Comparison of ENCODE assay signal across 8 mouse cellular contexts in genomic region chr5:34761509-34761908, GRCm38 (mm10). TPM values are rescaled to one million over a fixed set of nuclear protein-coding genes. Genes with fewer than 3 reads are reported as not detected.
A peak's percentile ranks its signal among the peaks of the same experiment; 100 is the strongest.
DNase-seq lines count a peak whose midpoint lies in the region; ATAC-seq and TF ChIP-seq lines count a peak whose summit lies in the region.

Gene Htt (plus strand): TSS chr5:34761740.

- H3K9ac ChIP-seq in hindbrain, postnatal 0 days (replicated peaks; ENCODE audit: low read length): peak within 1 kb of the TSS; percentile 81

- H3K9me3 ChIP-seq in hindbrain, postnatal 0 days (ENCODE audit: low read length): no peaks in the 10 kb centered on the region

- WGBS in hindbrain, postnatal 0 days: under 1% methylated on average over 35 of the region's 35 CpGs

- TF ChIP-seq CTCF in gastrocnemius, adult 2 months (IDR thresholded peaks at IDR 0.05): no peak
- peak; percentile 47 for TF ChIP-seq CTCF in hindbrain, postnatal 0 days (IDR thresholded peaks at IDR 0.05; ENCODE audit: low read depth)
- no peak for TF ChIP-seq CTCF in left cerebral cortex, adult 2 months (IDR thresholded peaks at IDR 0.05)

- no peaks in the 10 kb centered on the region for H3K27me3 ChIP-seq in hindbrain, postnatal 0 days (ENCODE audit: insufficient read depth, low read length)

- H3K4me1 ChIP-seq in hindbrain, postnatal 0 days (ENCODE audit: insufficient read depth, low read length): peaks cover 3% of the 10 kb centered on the region; the same call in 1 of the 2 replicates

- peak within 1 kb of the TSS; percentile 63 for H3K4me2 ChIP-seq in hindbrain, postnatal 0 days (ENCODE audit: low read depth, low read length)

- peak within 1 kb of the TSS; percentile 88 for H3K27ac ChIP-seq in gastrocnemius, adult 2 months
- peak within 1 kb of the TSS; percentile 90 for H3K27ac ChIP-seq in hindbrain, postnatal 0 days
- H3K27ac ChIP-seq in left cerebral cortex, adult 2 months: peak within 1 kb of the TSS; percentile 89

- peak; percentile 99 for DNase-seq in ZHBTc4 (ENCODE audit: low read depth, low spot score)
- peak; percentile 98 for DNase-seq in gastrocnemius, adult 2 months
- DNase-seq in hindbrain, postnatal 0 days (ENCODE audit: low spot score): peak; percentile 99
- DNase-seq in left cerebral cortex, adult 2 months (ENCODE audit: extremely low spot score in 1 of 2, low spot score in 2 of 2): peak; percentile 98
- DNase-seq in right cerebral cortex, adult 2 months (ENCODE audit: low spot score in 2 of 2): peak; percentile 97 to 98
- peak; percentile 97 for DNase-seq in urinary bladder, postnatal 14 days (ENCODE audit: low spot score)

- H3K36me3 ChIP-seq in hindbrain, postnatal 0 days (ENCODE audit: insufficient read depth, low read length): no peaks in the 10 kb centered on the region

- intact Hi-C loops in gastrocnemius, adult 2 months (cut with DNase I): loop anchor here (2.0 kb wide), 1 partner anchor 101 kb away; the partner anchor contains the start of genes Grk4 and Nop14
- intact Hi-C loops in left cerebral cortex, adult 2 months (cut with DNase I): loop anchor here (1.0 to 10.0 kb wide), 2 partner anchors 101 to 237 kb away; partner anchors contain the start of genes Grk4, Nop14 and Sh3bp2

- peak; percentile 94 for ATAC-seq in common myeloid progenitor, adult 5-6 weeks (replicated peaks; ENCODE audit: low read depth, poor library complexity, severe bottlenecking)
- ATAC-seq in hindbrain, postnatal 0 days: peak; percentile 99
- ATAC-seq in megakaryocyte, adult 5-6 weeks (ENCODE audit: poor library complexity, severe bottlenecking): peak; percentile 96

- peak within 1 kb of the TSS; percentile 94 for H3K4me3 ChIP-seq in gastrocnemius, adult 2 months
- H3K4me3 ChIP-seq in hindbrain, postnatal 0 days (ENCODE audit: low read length): peak within 1 kb of the TSS; percentile 85
- peak within 1 kb of the TSS; percentile 74 for H3K4me3 ChIP-seq in left cerebral cortex, adult 2 months

RNA-seq across cellular contexts. Expression of gene Htt, which starts in this region (rescaled TPM):
- 23.5 and 29.6 TPM in 2 replicates for total RNA-seq in common myeloid progenitor, adult 5-6 weeks (2017)
- 1 to 10 TPM; 7.2 to 9.9 TPM for total RNA-seq in gastrocnemius, adult 2 months (2021)
- 37.4 and 44.0 TPM in 2 replicates for total RNA-seq in hindbrain, postnatal 0 days (2014; rRNA removed)
- polyA plus RNA-seq in hindbrain, postnatal 0 days (2015; fragmentation: Nextera tagmentation; extraction: Ambion mirVana): 7.5 and 8.0 TPM in 2 replicates
- total RNA-seq in left cerebral cortex, adult 2 months (2021): 10 to 100 TPM; 90.1 to 92.4 TPM
- total RNA-seq in megakaryocyte, adult 5-6 weeks (2015): 15.2 and 15.4 TPM in 2 replicates
- total RNA-seq in megakaryocyte, adult 5-6 weeks (2017): 15.4 and 16.3 TPM in 2 replicates

Comparison
In these comparisons a context has a peak if more than half of its experiments do, and no peak if none do; other contexts are left out.
1. Peak in every context shown above with its lines: DNase-seq, ATAC-seq, H3K4me3 ChIP-seq and H3K27ac ChIP-seq.